Mouse (Mus musculus) mouse embryonic stem cell (cell line): ENCODE data around the gene Adgrg7.

Experiments
- in situ Hi-C, 2 experiments: fragments of 300-500 bp; cut with MboI; formaldehyde crosslinking; loops; 1 replicate in 1 of 2; 3 replicates in 1 of 2; pipeline ENCODE4 v1.14.3; 2019 to 2020; ENCODE audit warnings: low sequenced_read_pairs in 2 of 2, low pct_unique_long_range_greater_than_20kb in 1 of 2, mixed read lengths in 1 of 2; ENCODE audit not compliant: unreplicated experiment in 1 of 2

The Adgrg7 gene

GRCm38 (mm10) chr16:56795481-56796139, at the start of gene Adgrg7:
Gene Adgrg7, minus strand, starts transcription at chr16:56795855.
- in situ Hi-C loops, result no loop called here

GRCm38 (mm10) chr16:56842988-56843387, 47.3 kb upstream of the Adgrg7 start:
- in situ Hi-C loops, result no loop called here

DNA sequence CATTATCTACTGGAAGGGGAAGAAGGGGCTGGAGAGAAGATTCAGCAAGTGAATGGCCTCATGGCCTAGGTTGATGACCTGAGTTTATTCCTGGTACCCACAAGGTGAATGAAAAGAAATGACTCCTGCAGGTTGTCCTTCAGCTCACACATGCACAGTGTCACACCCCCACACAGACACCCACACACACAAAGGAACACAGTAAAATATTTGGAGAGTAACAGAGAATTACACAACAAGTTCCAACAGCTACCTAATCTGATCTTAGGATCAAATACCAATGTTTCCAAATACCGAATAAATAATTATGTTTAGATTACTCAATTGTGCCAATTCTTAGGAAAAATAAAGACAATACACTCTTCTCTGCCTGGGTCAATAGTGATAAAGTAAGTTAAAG, 37.7 kb upstream of the Adgrg7 start:
- in situ Hi-C loops, result no loop called here

GRCm38 (mm10) chr16:56831986-56832385, 36.3 kb upstream of the Adgrg7 start:
- in situ Hi-C loops, result no loop called here

- in situ Hi-C loops, result loop anchor here (10.0 kb wide), 1 partner anchor 113 kb away; no protein-coding TSS in a partner anchor
Observed at GRCm38 (mm10) chr16:56801370-56802109, 5.9 kb upstream of the Adgrg7 start.

DNA sequence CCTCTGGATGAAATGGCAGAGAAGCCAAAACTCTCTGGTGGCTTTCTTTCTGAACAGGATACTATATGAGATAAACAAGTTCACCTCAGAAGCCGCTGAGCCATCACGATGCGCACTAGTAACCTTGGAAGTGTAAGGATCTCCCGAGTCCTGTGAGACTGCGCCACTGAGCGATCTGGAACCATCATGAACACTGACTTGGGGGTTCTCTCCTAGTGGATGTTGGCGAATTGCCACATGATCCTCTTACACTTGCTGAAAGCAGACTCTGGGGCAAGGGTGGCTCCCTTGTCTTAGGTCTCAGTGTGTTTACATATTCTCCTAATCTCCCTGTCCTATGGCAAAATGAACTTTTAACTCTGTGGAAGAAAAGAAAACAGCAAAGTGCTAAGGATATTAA, 5.3 kb upstream of the Adgrg7 start:
- in situ Hi-C loops, result loop anchor here (10.0 kb wide), 1 partner anchor 114 kb away; no protein-coding TSS in a partner anchor

DNA sequence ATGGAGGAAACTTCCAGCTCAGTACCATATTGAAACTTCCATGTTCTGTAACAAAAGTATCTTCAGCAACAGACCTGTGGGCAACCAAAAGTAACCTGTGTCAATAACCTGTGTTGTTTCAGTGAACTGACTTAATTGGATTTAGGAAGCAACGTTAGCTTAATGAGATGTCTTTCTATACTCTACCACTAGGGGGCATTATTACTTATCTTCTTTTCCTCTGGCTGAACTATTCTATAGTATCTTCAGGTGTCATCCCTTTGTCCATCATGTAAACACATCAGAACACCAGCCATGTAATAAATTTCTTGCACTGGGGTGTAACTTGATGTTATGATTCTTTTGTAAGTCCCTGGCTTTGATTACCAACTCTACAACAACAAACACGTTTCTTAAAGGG, 4.8 kb upstream of the Adgrg7 start:
- in situ Hi-C loops, result loop anchor here (10.0 kb wide), 1 partner anchor 114 kb away; no protein-coding TSS in a partner anchor

DNA sequence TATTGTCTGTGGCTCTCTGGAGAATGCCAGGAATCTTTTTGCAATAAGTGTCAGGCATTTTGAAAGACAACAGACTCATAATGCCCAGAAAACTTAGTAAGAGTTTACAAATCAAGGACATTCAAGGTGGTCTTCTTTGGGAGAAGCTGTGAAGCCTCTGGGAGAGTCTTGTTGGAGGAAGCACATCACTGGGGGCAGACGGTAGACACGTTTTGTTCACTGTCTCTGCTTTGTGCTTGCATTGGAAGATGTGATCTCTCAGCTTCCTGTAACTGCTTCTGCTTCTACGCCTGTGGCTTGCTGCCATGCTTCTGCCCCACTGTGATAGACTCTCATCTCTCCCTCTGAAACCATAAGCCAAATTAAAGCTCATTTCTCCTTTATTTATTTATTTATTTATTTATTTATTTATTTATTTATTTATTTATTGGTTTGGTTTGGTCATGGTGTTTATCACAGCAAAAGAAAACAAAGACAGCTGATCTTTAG, 3.9 kb upstream of the Adgrg7 start:
- in situ Hi-C loops, result loop anchor here (10.0 kb wide), 1 partner anchor 115 kb away; no protein-coding TSS in a partner anchor

- in situ Hi-C loops, result no loop called here
Observed at GRCm38 (mm10) chr16:56798873-56799272, 3.2 kb upstream of the Adgrg7 start.

DNA sequence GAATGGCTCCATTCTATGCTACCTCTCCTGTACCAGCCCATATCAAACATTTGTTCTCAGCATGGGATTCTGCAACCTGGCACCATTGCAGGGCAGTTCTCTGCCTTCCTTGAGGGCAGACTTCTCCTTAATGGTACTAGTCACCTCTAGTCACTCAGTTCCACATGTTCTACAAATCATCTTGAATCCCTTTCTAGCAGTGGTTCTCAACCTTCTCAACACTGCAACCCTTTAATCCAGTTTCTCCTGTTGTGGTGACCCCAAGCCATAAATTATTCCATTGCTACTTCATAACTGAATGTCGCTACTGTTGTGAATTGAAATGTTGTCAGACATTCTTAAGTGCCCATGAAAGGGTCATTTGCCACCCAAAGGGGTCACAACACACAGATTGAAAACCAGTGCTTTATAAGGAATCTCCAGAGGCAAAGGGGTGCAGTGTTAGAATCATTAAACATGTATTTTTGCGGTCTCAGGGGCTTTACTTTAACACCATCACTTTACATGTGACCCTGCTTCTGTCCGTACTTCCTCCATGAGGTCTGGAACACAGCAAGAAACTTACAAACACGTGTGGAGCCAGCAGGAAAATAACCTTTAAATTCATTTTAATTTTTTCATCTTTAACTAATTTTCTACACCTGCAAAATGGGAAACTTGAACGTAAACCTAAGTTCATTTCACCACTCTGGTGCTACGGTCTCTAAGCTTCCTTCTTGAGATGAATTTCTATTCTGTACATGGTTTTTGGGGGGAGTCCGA, 1.1 kb downstream of the Adgrg7 start:
- in situ Hi-C loops, result no loop called here

GRCm38 (mm10) chr16:56793778-56794177, 1.9 kb downstream of the Adgrg7 start:
- in situ Hi-C loops, result no loop called here

- in situ Hi-C loops, result no loop called here
Observed at GRCm38 (mm10) chr16:56785943-56786342, 9.7 kb downstream of the Adgrg7 start.

DNA sequence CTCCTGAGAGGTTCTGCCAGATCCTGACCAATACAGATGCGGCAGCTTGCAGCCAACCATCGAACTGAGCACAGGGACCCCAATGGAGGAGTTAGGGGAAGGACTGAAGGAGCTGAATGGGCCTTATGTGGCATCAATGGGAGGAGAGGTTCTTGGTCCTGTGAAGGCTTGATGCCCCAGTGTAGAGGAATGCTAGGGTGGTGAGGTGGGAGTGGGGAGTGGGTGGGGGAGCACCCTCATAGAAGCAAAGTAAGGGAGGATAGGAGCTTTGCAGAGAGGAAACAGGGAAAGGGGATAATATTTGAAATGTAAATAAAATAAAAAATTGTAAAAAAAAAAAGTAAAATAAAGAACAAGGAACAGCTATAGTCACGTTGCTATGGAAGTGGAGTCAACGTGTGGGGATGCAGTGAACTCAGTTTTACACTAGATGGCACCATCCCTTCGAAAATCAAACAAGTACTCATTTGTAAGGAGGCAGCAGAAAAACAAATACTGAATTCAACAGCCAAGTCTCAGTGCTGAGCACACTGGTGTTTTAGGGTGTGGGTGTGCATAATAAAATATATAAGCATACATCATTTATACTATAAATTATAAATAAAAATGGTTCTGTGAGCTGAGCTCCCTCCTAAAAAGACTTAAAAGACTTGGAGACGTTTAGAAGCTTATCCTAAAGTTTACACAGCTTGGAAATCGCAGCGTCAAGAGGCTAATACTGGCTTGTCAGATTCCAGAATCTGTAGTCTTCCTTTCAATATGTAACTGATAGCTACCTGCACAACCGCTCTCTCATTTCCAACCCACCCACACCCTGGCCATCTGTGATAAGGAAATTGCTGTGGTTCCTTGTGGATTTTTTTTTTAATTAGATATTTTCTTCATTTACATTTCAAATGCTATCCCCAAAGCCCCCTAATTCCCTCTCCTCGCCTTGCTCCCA, 24.2 kb downstream of the Adgrg7 start:
- in situ Hi-C loops, result loop anchor here (5.0 to 25.0 kb wide), 3 partner anchors 146 to 316 kb away; no protein-coding TSS in a partner anchor

DNA sequence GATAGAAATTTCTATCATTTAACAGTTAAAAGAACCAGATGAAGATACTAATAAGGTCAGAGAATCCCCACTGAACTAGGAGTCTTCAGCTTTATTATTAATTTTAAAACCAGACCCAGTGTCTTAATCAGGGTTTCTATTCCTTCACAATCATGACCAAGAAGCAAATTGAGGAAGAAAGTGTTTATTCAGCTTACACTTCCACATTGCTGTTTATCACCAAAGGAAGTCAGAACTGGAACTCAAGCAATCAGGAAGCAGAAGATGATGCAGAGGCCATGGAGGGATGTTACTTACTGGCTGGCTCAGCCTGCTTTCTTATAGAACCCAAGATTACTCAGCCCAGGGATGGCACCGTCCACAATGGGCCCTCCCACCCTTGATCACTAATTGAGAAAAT, 66.6 kb downstream of the Adgrg7 start:
- in situ Hi-C loops, result no loop called here

DNA sequence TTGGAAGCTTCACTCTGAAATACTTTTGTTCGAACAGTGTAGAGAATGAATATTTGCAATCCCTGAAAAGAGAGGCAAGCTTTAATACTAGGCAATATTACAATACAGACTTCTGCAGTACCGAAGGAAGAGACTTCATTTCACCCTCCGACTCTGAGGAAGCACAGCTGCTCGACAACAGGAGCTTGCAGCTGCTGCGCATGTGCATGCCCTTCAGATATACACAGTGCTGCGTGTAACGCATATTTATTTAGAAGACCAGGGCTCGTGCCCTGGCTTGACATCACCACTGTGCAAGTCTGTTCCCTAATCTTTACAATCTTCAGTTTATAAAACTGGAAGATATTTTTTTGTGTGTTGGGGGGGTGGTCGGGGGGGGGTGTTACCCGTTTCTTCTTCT, 70.7 kb downstream of the Adgrg7 start:
- in situ Hi-C loops, result no loop called here

GRCm38 (mm10) chr16:56722357-56722756, 73.3 kb downstream of the Adgrg7 start:
- in situ Hi-C loops, result no loop called here

DNA sequence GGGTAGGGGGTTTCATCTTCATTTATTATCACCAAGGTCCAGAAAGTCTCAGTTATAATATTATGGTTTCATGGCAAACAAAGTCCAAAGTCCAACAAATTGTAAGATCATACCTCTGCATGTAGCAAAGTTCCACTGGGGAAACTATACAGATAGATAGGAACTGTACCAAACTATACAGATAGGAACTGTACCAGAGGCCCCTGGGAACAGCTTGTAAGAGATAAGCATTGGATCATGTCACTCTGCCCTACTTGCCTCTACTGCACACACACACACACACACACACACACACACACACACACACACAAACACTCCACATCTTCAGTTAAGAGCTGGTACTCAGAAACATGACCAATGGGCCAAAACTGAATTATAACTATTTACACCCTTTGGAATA, 76.6 kb downstream of the Adgrg7 start:
- in situ Hi-C loops, result no loop called here
